Mouse (Mus musculus) bone marrow macrophage, adult 2 months (primary cell): ENCODE measurements around the gene Eri3.

Source experiments
- CTCF ChIP-seq: IDR thresholded peaks from 2 replicates; pipeline ENCODE4 v1.5.1; 2012; ENCODE audit warnings: low read depth, mild to moderate bottlenecking, low read length, moderate library complexity
- POLR2A ChIP-seq: IDR thresholded peaks from 2 replicates; pipeline ENCODE4 v1.6.1; 2012; ENCODE audit warnings: mild to moderate bottlenecking, low read depth, low read length, borderline replicate concordance

DNA sequence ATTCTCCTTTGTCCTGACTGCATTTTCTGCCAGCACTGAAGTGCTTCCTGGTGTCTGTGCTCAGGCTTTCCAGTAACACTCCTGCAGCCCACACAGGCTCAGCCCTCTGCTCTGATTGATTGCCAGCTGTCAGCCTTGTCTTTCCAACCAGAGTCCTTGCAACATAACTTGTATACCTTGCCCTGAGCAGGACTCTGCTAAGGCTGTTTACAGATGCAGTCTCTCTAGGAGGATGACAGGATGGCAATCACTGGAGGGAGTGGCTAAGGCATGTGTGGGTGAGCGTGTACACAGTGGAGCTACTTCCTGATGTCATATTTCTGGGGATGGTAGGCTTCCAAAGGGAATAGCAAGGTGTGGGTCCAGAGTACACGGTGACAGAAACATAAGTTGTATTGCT is 95.7 kb downstream of the Eri3 start:
- TF ChIP-seq CTCF (no peak), POLR2A (no peak)
